Mouse (Mus musculus) fibroblast of lung, adult 2 months (primary cell): ENCODE results near the gene Il1r2.

ENCODE experiments used
- DNase-seq: peaks from one replicate; pipeline ENCODE4 v3.0.0-alpha.2; 2011; ENCODE audit warnings: low read depth

The Il1r2 gene

DNA sequence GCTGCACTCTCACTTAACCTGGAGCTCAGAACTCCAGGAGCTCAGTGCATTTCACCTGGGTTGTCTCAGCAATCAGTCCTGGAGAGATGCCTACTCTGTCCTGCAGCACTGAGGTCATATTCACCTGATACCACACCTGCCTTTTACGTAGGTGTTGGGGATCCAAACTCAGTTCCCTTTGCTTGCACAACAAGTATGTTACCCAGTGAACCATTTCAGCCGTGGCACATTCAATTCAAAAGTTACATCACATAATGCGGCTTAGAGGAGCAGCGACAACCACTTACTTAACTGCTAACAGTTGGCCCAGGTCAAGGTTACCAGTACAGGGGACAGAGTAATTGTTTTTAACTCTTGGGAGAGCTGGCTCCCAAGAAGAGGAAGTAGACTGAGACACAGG is 58.8 kb downstream of the Il1r2 start:
- DNase-seq, result no peak

DNA sequence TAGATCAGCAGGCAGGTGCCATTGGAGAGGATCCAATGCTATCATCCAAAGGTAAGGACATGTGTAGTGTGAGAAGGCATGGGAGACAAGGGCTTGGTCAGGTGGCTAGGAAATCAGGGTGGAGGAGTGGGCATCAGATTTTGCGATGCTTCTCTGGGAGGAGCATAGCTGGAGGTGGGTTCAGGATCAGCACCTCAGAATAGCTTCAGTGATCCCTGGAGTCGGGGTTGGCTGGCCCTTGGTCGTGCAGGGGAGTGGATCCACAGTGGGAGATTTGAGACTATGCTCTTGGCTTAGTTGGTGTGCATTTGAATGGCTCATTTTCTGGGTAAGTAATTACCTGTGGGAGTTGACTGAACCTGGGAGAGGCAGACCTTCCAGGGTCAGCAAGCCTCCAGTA is 59.7 kb downstream of the Il1r2 start:
- no peak for DNase-seq

DNA sequence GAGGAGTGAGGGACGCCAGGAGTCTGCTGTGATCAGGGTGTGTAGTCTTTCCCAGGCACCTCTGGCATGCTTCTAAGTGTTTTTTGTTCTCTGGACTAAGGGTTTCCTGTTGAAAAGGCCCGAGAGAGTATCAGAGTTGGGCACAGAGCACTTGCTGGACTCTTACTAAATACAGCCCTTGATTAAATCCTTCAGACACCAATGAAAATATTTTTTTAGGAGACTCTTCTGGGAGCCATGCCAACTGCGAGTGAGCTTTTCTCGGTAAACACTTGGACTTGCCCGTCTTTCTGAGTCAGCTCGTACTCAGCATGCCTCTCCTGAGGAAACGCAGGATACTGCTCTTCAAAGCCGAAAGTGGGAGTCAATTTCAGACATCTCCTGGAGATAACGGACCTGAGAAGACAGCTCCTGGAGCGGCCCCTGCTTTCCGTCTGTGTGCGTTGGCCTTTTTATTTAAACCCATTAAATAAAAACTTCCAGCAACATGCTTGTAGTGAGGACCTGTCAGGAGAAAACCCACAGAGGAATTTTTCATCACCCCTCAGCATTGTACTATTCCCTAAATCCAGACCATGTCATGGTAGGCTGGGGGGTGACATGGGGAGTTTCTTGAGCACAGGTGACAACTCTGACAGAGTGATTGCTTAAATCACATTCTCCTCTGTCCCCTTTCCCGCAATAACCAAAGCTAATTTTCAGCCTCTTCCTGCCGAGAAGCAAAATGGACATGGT is 66.1 kb downstream of the Il1r2 start:
- DNase-seq, result peak; percentile 99

DNA sequence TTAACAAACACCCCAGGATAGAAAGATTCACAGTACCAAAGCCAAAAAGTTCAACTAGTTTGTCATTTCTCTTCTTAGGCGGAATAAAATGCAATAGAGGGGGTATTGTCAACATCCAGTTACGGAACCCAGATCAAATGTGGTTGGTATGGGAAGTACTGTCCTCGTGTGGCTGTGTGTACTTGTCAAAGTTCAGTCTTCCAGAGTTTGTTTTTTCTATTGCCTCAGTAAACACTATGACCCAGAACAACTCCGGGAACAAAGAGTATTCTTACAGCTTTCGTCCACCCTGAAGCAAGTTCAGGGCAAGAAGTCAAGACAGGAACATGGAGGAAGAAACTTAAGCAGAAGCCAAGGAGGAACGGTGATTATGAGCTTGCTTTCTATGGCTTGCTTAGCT is 82.2 kb downstream of the Il1r2 start:
- no peak for DNase-seq

DNA sequence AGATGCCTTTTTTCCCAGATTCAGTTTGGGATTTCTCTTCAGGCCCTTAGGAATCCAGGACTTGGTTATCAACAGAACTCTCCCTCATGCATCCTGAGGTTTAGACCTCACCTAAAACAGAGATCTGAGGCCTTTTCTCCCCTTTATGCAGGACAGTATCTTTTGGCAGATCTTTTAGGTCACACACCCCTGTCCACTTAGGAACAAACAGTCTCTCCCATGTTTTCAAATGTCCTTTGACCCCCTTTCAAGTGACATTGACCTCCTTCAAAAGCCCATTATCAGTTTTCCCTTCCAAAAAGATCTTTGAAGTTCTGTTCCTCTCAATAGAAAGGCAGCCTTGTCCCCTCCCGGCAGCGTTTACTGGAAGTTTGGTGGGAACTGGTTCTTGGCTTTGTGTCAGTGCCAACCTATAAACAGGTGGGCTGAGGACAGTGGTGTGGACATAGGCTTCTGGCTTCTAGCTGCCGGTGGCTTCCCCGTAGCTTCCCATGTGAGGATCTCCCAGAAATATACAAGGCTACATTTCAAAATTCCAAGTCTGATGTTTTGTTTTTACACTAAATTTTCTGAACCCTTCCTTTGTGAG is 89.5 kb downstream of the Il1r2 start:
- DNase-seq, result no peak

DNA sequence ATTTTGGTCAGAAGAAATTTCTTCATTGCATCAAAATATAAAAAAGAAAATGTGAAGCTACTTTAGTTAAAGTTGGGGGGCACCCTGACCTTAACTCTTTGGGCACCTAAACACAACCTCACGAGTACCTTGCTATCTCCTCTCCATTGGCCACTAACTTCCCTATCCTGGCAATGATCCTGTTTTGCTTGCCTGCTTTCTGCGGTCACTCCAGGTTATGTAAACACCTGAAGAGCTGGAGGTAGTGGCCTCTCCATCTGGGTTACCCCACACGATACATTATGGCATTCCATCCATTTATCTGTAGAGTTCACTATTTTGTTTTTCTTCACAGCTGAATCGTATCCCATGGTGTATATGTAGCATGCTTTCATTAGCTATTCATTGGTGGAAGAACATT is 90.5 kb downstream of the Il1r2 start:
- DNase-seq, result no peak

DNA sequence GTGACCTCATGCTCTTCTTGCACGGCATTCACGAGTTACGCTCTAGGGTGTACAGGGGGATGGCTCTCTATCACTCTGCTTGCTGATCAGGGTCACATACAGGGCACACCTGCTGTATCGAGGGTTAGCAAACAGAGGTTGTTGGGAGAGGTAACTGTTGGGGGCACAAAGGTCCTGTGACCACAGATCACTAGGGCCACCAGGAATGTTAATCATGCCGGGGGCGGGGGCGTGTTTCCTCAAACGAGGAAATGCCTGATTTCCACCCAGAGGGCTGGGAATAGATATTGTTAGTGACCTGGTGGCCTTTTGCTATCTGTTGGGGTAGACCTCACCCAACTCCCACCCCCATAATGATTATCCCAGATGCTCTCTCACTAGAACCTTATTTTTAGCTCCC is 93.7 kb downstream of the Il1r2 start:
- DNase-seq, result no peak

DNA sequence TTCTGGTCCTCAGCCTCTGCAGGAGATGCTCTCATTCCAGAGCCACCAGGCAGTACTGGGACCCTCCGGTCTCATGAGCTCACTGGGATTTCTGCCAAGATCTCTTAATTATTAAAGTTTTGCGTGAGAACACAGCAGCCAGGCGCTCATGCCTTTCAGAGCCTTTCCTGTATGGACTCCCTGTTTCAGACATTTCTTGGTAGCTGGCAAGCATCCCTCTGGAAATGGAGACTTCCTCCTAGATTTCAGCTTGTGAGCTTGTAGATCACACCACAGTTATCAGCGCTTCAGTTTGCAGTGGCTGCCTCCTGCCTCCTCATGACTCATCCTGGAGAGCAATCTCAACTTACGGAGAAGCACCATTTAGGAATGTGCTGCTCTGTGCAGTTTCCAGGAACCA is 98.0 kb downstream of the Il1r2 start:
- peak; percentile 80 for DNase-seq

DNA sequence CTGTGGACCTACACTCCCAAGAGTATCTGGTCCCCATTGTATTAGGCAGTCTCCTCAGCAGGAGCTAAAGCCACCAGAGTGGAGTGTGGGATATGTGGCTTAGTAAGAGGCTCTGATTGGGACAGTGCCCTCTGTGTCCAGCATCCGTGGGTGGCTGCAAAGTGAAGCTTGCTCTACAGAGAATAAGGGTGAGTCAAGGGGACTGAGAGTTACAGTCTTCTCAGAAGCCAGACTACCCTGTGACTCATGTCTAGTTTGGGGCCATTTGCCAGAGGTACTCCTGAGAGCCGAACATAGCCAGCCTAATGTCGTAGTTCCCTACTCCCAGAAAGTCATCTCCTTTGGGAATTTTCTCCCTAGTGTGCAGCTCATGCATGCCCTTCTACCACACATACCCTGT is 100.3 kb downstream of the Il1r2 start:
- DNase-seq, result peak; percentile 90
